Mouse (Mus musculus) midbrain, embryonic 11.5 days (tissue): ENCODE measurements around the gene Rhd. TPM values are rescaled to one million over a fixed set of nuclear protein-coding genes. Genes with fewer than 3 reads are reported as not detected.

Experiments used
- ATAC-seq: fragments of 200-750 bp; cut with Nextera tagmentation; 2 replicates; pipeline ENCODE4 v1.8.0; 2017; ENCODE audit warnings: moderate TSS enrichment, moderate library complexity; ENCODE audit not compliant: low FRiP score
- DNase-seq: peaks from one replicate; pipeline ENCODE4 v3.0.0; 2015; ENCODE audit warnings: low spot score; ENCODE audit errors: missing footprints
- H3K27ac ChIP-seq: fragments of 300-500 bp; sonication (generic); 2 replicates; pipeline ENCODE4 v1.5.1; 2014; ENCODE audit warnings: low read depth, low read length
- H3K27me3 ChIP-seq: fragments of 300-500 bp; sonication (generic); 2 replicates; pipeline ENCODE4 v1.6.1; 2014; ENCODE audit warnings: mild to moderate bottlenecking, low read length, moderate library complexity, mixed read lengths; ENCODE audit not compliant: control insufficient read depth, insufficient read depth
- H3K36me3 ChIP-seq: fragments of 300-500 bp; sonication (generic); 2 replicates; pipeline ENCODE4 v1.6.1; 2014; ENCODE audit warnings: mild to moderate bottlenecking, low read length, moderate library complexity, mixed read lengths; ENCODE audit not compliant: control insufficient read depth, insufficient read depth
- H3K4me1 ChIP-seq: fragments of 300-500 bp; sonication (generic); 2 replicates; pipeline ENCODE4 v1.6.1; 2014; ENCODE audit warnings: low read length; ENCODE audit not compliant: control insufficient read depth, insufficient read depth
- H3K4me2 ChIP-seq: fragments of 300-500 bp; sonication (generic); 2 replicates; pipeline ENCODE4 v1.6.1; 2014; ENCODE audit warnings: mild to moderate bottlenecking, moderate library complexity
- H3K4me3 ChIP-seq: fragments of 300-500 bp; sonication (generic); 2 replicates; pipeline ENCODE4 v1.5.1; 2014; ENCODE audit warnings: low read depth, low read length
- H3K9ac ChIP-seq: fragments of 300-500 bp; sonication (generic); 2 replicates; pipeline ENCODE4 v1.6.1; 2014; ENCODE audit warnings: low read length
- H3K9me3 ChIP-seq: fragments of 300-500 bp; sonication (generic); 2 replicates; pipeline ENCODE4 v1.6.1; 2016; ENCODE audit warnings: low read length; ENCODE audit not compliant: control insufficient read depth
- WGBS: fragments of 180-500 bp; shearing (Covaris S2); extraction: QIAGEN DNeasy Blood & Tissue Kit; methylation state at CpG from one replicate; pipeline ENCODE4 v1.1.7; 2014; 5-methylcytosine and 5-hydroxymethylcytosine counted together
- polyA plus RNA-seq: library from polyadenylated mRNA; unstranded; fragments of >200 nt; fragmentation: Nextera tagmentation; extraction: Ambion mirVana; gene quantifications from 2 replicates; pipeline ENCODE4 v1.2.1, GENCODE M21; 2014

Gene Rhd
- polyA plus RNA-seq, 1 experiment from 2014 or later, result 19.2 TPM

- ATAC-seq (no peak), DNase-seq (peak; percentile 26)
- Histone ChIP-seq H3K27ac (no peak overlapping the region), H3K4me2 (no peak overlapping the region), H3K36me3 (no peaks in the 10 kb centered on the region), H3K9ac (no peak overlapping the region), H3K4me3 (no peak overlapping the region), H3K27me3 (peaks cover 11% of the 10 kb centered on the region), H3K9me3 (no peaks in the 10 kb centered on the region), H3K4me1 (no peaks in the 10 kb centered on the region)
- WGBS, result 91% methylated on average over 5 of the region's 5 CpGs
These were observed 1.5 kb downstream of the Rhd start for GRCm38 (mm10) chr4:134865789-134866188.

- H3K9ac ChIP-seq, result no peak overlapping the region
- 93% methylated on average over 8 of the region's 8 CpGs for WGBS
- H3K4me1 ChIP-seq, result no peaks in the 10 kb centered on the region
- peak; percentile 47 for DNase-seq
- no peak overlapping the region for H3K27ac ChIP-seq
- no peaks in the 10 kb centered on the region for H3K36me3 ChIP-seq
- no peak for ATAC-seq
- no peak overlapping the region for H3K4me3 ChIP-seq
- peaks cover 11% of the 10 kb centered on the region for H3K27me3 ChIP-seq
- no peaks in the 10 kb centered on the region for H3K9me3 ChIP-seq
- H3K4me2 ChIP-seq, result no peak overlapping the region
These were observed 2.9 kb downstream of the Rhd start for GRCm38 (mm10) chr4:134867213-134867612.

DNA sequence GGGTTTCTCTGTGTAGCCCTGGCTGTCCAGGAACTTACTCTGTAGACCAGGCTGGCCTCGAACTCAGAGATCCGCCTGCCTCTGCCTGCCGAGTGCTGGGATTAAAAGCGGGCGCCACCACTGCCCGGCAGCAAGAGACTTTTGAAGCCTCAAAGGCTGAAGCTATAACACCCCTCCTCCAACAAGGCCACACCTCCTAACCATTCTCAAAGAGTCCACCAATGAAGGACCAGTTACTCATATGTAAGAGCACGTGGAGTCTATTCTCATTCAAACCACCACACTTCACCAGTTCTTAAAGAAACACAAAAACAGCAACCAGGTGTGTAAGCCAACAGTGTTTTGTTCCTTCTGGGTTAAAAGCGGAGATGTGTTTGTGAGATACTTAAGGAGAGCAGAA, 3.3 kb downstream of the Rhd start:
- H3K4me1 ChIP-seq, result no peaks in the 10 kb centered on the region
- WGBS, result 92% methylated on average over 8 of the region's 8 CpGs

GRCm38 (mm10) chr4:134868065-134868464, 3.7 kb downstream of the Rhd start:
- Histone ChIP-seq H3K27ac (no peak overlapping the region), H3K4me2 (no peak overlapping the region), H3K36me3 (no peaks in the 10 kb centered on the region), H3K9ac (no peak overlapping the region), H3K4me3 (no peak overlapping the region), H3K9me3 (no peaks in the 10 kb centered on the region), H3K4me1 (no peaks in the 10 kb centered on the region), H3K27me3 (peaks cover 11% of the 10 kb centered on the region)
- 90% methylated on average over 10 of the region's 10 CpGs for WGBS
- peak; percentile 53 for DNase-seq
- no peak for ATAC-seq

More for the DNA sequence above, 3.3 kb downstream of the Rhd start:
- ATAC-seq (no peak), DNase-seq (peak; percentile 21)
- Histone ChIP-seq H3K9me3 (no peaks in the 10 kb centered on the region), H3K9ac (no peak overlapping the region), H3K4me2 (no peak overlapping the region), H3K27me3 (peaks cover 11% of the 10 kb centered on the region), H3K27ac (no peak overlapping the region), H3K4me3 (no peak overlapping the region), H3K36me3 (no peaks in the 10 kb centered on the region)

GRCm38 (mm10) chr4:134868490-134868889, 4.2 kb downstream of the Rhd start:
- no peak overlapping the region for H3K27ac ChIP-seq

GRCm38 (mm10) chr4:134869068-134869730, 4.9 kb downstream of the Rhd start:
- no peak overlapping the region for H3K27ac ChIP-seq
- H3K36me3 ChIP-seq, result no peaks in the 10 kb centered on the region
- H3K4me1 ChIP-seq, result no peaks in the 10 kb centered on the region
- DNase-seq (peak; percentile 80), ATAC-seq (no peak)
- H3K4me2 ChIP-seq, result no peak overlapping the region; the same call in 1 of the 2 replicates
- 15% methylated on average over 16 of the region's 16 CpGs for WGBS
- no peak overlapping the region for H3K4me3 ChIP-seq
- H3K9ac ChIP-seq, result no peak overlapping the region
- H3K27me3 ChIP-seq, result peaks cover 11% of the 10 kb centered on the region
- H3K9me3 ChIP-seq, result no peaks in the 10 kb centered on the region

More at GRCm38 (mm10) chr4:134868490-134868889, 4.2 kb downstream of the Rhd start:
- H3K9me3 ChIP-seq, result no peaks in the 10 kb centered on the region
- H3K4me3 ChIP-seq, result no peak overlapping the region
- DNase-seq (peak; percentile 72), ATAC-seq (no peak)
- H3K4me2 ChIP-seq, result 0 out of 2 replicates have a peak overlapping the region, but pooled peaks have one; percentile 4
- H3K36me3 ChIP-seq, result no peaks in the 10 kb centered on the region
- peaks cover 11% of the 10 kb centered on the region for H3K27me3 ChIP-seq
- no peaks in the 10 kb centered on the region for H3K4me1 ChIP-seq
- WGBS, result 28% methylated on average over 8 of the region's 9 CpGs
- no peak overlapping the region for H3K9ac ChIP-seq

DNA sequence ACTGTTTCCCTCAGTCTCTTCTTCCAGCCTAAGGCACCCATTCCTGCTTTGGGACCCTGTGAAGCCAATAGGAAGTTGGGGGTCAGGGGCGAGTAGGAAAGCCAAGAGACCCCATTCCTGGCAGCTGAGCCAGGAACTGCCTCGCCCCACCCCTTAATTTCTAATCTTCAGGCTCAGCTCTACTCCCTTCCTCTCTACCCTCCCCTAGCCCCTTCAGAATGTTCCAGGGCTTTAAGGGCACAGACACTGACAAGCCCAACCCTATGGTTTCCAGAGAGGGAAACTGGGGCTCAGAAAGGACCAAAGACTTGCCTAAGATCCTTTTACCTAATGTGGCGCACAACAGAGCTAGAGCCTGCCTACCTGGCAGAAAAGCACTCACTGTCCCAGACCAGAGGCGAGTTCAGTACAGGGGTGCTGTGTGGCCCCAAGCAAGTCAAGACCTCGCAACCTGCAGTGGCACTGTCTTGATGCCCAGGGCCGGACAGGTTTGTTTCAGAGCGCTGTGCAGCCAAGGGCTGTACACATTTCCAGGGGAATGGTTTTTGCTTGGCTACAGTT, 5.6 kb downstream of the Rhd start:
- ATAC-seq, result no peak
- H3K27me3 ChIP-seq, result peaks cover 11% of the 10 kb centered on the region
- H3K4me2 ChIP-seq, result no peak overlapping the region; the same call in 1 of the 2 replicates
- H3K9ac ChIP-seq, result no peak overlapping the region
- H3K36me3 ChIP-seq, result no peaks in the 10 kb centered on the region
- H3K9me3 ChIP-seq, result no peaks in the 10 kb centered on the region
- WGBS, result 49% methylated on average over 7 of the region's 7 CpGs
- DNase-seq, result peak; percentile 66
- H3K4me1 ChIP-seq, result no peaks in the 10 kb centered on the region
- H3K4me3 ChIP-seq, result no peak overlapping the region
- H3K27ac ChIP-seq, result no peak overlapping the region

GRCm38 (mm10) chr4:134871477-134871876, 7.1 kb downstream of the Rhd start:
- no peak overlapping the region for H3K4me2 ChIP-seq
- no peak overlapping the region for H3K9ac ChIP-seq
- no peak overlapping the region for H3K4me3 ChIP-seq
- H3K4me1 ChIP-seq, result no peaks in the 10 kb centered on the region
- H3K9me3 ChIP-seq, result no peaks in the 10 kb centered on the region
- peaks cover 11% of the 10 kb centered on the region for H3K27me3 ChIP-seq
- H3K36me3 ChIP-seq, result no peaks in the 10 kb centered on the region
- DNase-seq, result peak; percentile 33
- 48% methylated on average over 4 of the region's 4 CpGs for WGBS
- ATAC-seq, result no peak
- no peak overlapping the region for H3K27ac ChIP-seq

GRCm38 (mm10) chr4:134871950-134872349, 7.6 kb downstream of the Rhd start:
- Histone ChIP-seq H3K9me3 (no peaks in the 10 kb centered on the region), H3K4me1 (no peaks in the 10 kb centered on the region), H3K27me3 (peaks cover 11% of the 10 kb centered on the region), H3K4me2 (no peak overlapping the region), H3K27ac (no peak overlapping the region), H3K9ac (no peak overlapping the region), H3K4me3 (no peak overlapping the region), H3K36me3 (no peaks in the 10 kb centered on the region)
- 46% methylated on average over 2 of the region's 2 CpGs for WGBS
- no peak for ATAC-seq
- no peak for DNase-seq
